Mouse (Mus musculus) left cerebral cortex, adult 9 months (tissue): ENCODE data around the gene Ccdc7a.
"Not testable (repeated sequence)": the region's sequence is repeated elsewhere in the genome, so short reads cannot be mapped to it uniquely, and the experiment has no call there.

Experiments used
- DNase-seq, 2 experiments: peaks; one replicate each; pipeline ENCODE4 v3.0.0; 2022; ENCODE audit warnings: low spot score in 2 of 2

The Ccdc7a gene

DNA sequence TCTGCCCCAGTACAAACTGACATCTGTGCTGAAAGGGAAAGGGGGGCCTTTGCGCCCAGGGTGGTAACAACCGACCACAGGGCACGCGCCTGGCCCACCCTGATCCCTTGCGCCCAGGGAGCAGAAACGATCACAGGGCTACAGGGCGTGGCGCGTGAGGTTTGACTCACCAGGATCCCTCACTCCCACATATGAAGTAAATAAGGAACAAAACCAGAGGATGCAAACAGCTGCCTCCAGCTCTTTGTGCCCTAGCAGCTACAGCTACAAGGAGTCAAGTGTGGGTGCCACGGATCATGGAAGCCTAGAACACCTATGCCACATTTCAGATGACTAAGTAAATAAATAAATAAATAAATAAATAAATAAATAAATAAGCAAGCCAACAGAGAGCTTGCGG is at the start of gene Ccdc7a:
Ccdc7a (minus strand) TSS at position 101 of the 400 bp plus-strand sequence.
- not testable (repeated sequence) for DNase-seq

DNA sequence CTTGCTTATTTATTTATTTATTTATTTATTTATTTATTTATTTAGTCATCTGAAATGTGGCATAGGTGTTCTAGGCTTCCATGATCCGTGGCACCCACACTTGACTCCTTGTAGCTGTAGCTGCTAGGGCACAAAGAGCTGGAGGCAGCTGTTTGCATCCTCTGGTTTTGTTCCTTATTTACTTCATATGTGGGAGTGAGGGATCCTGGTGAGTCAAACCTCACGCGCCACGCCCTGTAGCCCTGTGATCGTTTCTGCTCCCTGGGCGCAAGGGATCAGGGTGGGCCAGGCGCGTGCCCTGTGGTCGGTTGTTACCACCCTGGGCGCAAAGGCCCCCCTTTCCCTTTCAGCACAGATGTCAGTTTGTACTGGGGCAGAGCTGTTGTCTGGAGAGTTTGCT is 1.5 kb upstream of the Ccdc7a start, which contains the start of gene Ccdc7b:
Ccdc7b (plus strand) TSS at position 301 of the 400 bp plus-strand sequence.
- DNase-seq, result not testable (repeated sequence)

DNA sequence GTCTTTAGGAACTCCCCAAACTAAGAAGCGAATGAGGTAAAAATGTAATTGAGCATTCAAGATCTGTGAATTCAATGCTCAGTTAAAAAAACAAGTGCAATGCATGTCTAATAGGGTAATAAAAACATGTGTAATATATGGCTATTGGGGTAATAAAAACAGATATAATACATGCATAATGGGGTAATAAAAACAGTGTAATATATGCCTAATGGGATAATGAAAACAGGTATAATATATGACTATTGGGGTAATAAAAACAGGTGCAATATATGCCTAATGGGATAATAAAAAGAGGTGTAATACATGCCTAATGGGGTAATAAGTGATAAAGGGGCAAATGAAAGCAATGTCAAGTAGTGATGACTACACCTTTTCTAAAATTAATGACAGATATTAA is 73.9 kb downstream of the Ccdc7a start:
- no peak for DNase-seq

DNA sequence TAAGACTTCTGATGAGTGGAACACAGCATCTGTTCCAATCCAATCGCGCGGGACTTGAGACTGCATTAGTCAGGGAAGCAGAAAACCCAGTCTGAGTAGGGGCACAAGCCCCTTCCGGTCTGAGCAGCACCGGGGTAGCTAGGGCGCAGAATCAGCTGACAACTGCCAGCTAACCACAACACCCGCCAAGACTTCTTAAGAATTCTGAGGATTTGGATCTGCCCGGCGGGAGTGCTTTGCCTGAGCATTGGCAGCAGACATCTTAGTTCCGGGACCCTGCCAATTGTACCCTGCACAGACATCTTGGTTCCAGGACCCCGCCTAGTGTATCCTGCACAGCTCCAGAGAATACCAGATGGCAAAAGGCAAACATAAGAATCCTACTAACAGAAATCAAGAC is 116.4 kb downstream of the Ccdc7a start:
- not testable (repeated sequence) for DNase-seq

DNA sequence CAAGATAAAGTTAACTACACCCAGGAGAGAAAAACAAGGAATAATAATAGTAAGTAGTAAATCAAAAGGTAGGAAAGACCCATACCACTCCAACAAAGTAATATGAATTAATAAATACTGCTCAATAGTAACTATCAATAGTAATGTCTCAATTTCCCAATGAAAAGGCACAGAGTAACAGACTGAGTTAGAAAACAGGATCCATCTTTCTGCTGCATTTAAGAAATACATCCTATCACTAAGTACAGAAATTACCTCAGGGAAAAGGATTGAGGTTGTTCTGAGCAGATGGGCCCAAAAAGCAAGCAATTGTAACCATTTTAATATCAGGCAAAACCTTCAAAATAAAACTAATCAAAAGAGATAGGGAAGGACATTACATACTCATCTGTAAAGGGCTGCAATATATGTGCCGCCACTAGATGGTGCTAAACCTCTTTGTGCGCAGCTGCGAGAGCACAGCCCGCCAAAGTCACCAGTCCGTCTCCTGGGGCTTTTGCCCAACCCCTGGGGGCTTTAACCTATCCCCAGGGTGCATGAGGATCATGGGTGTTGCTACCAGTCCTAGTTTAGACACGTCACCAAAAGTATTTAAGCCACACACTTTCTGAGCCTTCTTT is 124.2 kb downstream of the Ccdc7a start:
- DNase-seq, result peak in 1 of 2 experiments; percentile 63

DNA sequence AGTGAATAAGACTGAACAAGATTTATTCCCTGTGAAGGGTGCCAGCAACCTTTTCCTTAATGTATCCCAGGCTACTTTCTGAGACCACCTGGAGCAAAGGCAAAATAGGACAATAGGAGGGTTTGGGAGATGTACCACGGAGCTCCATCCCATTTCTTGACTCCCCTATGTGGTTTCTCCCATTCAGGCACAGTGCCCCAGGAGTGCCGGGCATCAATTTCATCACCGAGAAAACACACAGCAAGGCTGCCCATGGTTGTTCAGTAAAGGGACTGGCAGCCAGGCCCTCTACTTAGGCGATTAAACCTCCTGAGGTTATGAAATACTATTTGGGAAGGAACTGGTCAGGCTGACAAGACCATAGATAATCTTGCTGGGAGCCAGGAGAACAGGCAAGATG is 131.9 kb downstream of the Ccdc7a start:
- no peak for DNase-seq

DNA sequence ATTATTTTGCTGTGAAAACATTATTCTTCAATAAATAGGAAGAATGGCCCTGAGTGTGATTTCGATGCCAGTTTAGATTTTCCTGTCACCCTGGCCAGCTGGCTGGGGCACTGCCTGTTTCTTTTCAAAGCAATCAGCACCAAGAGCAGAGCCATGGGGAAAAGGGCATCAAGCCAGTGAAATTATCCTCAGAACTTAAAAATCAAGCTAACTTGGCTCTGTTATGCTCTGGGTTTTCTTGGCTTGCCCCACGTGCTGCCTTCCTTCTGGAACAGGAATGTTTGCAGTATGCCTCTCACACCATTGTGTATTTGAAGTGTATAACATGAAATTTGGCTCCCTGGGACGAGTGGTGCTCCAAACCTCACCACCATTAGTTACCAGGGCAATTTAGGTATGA is 182.6 kb downstream of the Ccdc7a start:
- DNase-seq, result no peak

DNA sequence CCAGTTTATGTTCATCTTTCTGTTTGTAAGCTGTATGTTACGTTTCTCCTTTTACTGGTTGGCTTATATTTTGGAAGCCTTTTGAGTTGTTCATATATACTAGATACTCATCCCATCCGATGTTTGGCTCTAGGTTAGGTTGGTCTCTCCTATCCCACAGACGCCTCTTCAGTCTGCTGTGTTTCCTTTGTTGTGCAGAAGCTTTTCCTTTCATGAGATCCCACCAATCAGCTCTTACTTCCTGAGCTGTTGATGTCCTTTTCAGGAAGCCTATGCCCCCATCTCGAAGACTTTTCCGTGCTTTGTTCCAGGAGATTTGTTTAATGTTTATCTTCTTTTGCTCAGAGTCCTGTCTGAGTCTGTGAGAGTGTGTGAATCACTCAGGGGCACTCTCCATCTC is 221.6 kb downstream of the Ccdc7a start:
- no peak for DNase-seq

DNA sequence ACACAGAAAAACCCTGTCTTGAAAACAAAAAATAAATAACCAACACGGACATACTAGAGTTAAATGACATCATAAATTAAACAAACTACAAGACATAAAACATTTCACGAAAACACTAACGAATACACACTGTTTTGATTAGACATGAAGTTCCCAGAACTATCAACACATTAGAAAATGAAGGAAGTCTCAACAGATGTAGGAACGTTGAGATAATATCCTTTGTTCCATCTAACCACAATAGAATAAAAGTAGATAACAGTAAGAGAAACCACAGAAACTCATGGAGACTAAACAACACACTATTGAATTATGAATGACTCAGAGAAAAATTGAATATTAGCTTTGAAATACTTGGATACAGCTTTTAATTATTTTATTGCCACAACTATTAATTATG is 252.8 kb downstream of the Ccdc7a start:
- DNase-seq, result no peak

DNA sequence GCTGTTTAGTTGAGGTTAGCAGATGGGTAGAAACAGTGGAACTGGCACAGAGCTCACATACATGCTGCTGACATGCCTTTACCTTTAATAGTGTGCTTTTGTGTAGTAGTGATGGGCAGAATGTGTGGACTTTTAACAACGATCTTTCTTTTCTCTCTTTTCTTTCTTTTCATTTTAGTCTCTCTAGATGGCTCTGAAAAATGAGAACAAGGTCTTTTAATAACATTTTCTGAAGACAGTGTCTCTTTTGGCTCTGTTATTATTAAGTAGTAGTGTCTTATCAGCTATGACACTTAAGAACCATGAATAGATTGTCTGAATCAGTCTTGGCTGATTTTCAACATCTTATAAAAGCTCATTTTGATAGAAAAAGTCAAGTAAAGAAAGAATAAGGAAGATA is 266.7 kb downstream of the Ccdc7a start, which contains the start of gene Gm3952:
Gm3952 (minus strand) TSS at position 101 of the 400 bp plus-strand sequence.
- DNase-seq, result no peak

DNA sequence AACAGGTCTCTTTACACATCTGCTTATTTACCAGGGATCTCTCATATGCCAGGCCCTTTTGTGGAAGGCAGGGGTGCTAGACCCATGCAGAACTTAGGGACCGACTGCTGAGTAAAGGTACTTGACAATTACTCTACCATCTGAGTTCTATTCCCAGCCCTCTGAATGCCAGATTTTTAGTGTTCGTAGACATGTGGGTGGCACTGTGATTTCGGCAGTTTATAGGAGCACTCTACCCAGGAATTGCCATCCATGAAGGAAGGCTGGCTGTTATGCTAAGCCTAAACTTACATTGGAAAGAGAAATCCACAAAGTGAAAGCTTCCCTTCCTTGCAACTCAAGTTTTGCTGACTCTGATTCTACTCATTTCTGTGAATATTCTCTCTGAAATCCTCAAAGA is 329.6 kb downstream of the Ccdc7a start:
- DNase-seq, result no peak

DNA sequence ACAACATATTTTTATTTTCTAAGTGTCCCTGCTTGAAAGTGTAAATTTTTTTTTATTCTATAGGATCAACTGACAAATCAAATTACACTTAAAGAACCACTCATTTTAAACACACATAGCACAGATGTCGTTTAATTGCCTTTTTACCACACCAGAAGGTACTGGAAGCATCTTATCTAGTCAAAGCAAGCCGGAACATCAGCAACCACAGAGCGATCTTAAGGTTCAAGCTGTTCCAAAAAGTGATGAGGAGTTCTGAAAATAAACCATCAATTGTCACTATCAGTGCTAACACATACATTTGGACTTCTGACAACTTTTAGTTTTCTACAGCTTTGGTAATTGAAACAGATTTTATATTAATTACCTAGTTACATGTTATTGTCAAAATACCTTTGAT is 331.2 kb downstream of the Ccdc7a start:
- no peak for DNase-seq

DNA sequence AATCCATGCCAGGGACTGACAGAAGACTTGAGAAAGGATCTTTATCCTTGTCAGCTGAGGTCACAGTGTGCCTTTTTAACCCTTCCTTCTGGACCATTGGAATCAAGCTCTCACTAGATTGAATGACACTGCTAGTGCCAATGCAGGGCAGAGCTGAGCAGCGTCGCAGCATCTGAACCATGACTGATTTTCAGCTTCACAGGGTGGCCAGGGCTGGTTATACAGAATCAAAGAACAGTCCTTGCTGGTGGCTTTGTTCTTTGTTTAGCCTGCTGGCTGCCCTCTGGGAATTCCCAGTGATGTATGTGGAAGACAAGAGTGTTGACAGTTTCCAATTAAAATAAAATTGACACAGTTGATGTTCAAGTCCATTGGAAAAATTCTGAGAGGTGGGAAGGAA is 333.1 kb downstream of the Ccdc7a start:
- no peak for DNase-seq

DNA sequence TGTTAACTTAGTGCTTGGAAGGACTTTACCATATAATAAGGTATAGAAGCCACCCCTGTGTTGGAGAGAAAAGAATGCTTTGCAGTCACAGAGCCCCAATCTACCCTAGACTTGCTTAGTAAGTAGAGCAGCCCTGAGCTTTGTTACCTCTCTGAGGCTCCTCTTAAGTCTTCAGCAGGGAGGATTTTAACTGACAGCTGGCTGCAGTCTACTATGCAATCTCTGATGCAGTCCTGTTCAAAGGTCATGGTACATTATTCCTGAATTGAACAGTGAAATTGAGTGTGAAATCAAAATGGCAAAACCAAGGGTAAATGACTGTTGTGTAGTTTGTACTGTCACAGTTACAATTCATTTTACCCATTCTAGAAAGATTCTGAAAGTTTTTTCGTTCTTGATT is 338.1 kb downstream of the Ccdc7a start:
- DNase-seq, result no peak

DNA sequence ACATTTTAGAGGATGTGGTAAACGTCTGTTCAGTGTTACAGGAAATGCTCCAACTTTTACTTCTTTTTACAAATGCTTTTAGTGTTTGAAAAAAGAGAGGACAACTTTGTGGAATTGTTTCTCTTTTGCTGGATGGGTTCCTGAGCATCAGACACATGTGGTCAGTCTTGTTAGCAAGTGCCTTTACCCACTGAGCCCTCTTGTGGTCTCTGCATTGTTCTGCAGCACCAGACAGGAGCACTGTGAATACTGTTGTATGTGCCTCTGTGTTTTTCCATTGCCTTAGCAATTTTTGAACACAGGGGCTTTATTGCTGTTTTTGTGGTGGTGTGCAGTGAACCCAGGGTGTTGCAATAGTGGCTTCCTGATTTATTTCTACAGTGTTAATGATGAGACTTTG is 340.5 kb downstream of the Ccdc7a start:
- DNase-seq, result peak in 1 of 2 experiments; percentile 17

DNA sequence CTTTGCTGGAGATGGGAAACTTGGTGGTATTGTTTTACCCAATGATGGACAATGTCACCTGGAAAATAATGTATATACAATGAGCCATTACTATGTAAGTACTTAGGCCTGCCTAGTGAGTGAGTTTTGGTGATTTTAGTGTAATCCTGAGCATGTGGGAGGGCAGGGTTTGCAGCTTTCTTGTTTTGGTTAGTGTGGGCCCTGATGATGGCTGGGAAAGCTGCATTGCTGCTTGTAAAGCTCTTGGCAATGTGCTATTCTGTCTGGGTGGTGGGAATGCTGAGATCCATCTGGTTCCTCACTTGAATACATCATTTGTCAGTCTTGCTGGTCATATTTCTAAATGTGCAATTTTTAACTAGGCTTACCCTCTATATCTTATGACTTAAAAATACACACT is 349.1 kb downstream of the Ccdc7a start:
- DNase-seq, result peak; percentile 36 to 44

DNA sequence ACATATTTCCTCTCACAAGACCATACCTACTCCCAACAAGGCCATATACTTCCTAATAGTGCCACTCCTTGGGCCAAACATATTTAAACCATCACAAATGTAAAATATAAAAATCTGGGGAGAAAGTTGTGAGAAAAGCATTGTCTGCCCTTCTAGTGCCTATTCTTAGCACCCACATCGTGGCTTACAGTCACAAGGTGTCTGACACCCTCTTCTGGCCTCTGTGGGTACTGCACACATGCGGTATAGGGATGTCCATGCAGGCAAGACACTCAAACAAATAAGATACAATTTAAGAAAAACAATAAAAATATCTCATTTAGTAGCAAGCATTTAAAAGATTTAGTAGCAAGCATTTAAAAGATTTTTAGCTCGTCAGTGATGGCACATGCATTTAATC is 356.1 kb downstream of the Ccdc7a start:
- DNase-seq, result peak in 1 of 2 experiments; percentile 75

DNA sequence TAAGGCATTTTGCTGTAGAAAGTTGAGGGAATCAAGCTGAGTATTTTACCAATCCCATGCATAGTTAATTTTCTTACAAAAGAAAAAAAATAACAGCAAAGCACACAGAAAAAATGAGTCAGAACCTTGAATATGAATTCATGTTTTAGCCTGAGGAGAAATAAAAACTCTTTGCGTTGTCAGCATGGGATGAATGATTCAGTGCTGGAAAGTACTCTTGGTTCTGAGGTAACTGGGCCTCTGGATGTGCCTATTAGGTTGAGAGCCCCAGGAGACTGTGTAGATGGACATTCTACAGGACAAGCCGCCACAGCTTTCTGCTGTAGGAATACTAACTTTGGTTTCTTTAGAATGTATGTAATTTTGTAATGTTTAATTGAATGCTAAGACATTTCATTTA is 360.5 kb downstream of the Ccdc7a start:
- DNase-seq, result no peak

DNA sequence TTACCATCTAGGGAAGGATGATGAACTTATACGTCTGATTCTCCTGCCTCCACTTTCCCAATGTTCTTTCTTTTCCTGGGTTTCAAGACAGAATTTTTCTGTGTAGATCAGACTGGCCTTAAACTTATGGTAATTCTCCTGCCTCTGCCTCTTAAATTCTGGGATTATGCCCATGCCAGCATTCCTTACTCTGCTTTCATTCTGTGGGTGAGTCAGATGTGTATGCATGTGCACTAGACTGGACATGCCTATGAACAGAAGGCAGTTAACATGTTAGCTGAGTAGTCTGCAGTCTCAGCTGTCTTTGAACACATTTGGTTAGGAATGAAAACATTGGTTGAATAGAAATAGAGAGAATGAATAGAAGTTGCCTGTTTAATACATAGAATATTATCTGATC is 360.9 kb downstream of the Ccdc7a start:
- no peak for DNase-seq

DNA sequence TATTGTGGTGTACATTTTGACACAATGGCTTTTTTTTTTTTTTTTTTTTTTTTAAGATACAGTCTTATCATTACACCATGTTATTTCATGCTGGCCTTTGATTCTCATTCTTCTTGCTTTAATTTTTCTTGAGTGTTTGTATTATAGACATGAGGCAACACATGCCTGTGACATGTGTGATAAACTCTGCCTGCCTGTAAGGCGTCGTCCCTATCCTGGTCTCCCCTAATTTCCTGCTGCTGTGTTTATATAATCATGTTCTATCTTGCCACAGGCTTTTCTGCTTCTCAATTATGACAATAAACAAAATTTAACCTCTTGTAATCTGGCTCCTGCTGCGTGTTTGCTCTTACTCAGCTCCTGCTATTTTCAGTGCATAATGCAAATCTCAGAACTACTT is 367.4 kb downstream of the Ccdc7a start:
- no peak for DNase-seq

DNA sequence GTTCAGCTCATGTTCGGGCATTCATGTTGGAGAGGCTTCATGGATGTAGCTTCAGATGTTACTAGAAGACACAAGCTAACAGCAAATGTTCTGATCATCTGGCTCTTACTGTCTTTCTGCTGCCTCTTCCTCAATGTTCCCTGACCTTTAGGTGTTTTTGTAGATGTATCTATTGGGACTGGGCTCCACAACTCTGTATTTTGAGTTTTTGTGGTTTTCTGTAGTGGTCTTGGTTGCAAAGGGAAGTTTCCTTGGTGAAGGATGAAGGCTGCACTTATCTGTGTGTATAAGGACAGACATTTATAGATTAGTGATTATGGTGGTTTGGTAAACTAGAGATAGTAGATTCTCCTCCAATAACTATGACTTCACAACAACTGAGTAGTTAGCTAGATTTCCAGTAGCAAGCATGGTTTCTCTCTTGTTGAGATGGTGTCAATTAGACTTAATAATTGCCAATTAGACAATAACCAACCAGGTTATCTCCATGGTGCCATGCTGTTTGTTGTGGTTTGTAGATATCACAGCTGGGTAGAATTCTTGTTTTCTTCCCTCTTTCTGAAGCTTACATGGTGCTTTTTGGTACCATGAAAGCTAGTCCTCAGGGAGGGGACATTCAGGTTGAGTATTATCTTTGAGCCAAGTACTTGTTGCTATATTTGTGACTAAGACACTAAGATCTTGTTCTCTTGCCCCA is 368.5 kb downstream of the Ccdc7a start:
- DNase-seq, result no peak

DNA sequence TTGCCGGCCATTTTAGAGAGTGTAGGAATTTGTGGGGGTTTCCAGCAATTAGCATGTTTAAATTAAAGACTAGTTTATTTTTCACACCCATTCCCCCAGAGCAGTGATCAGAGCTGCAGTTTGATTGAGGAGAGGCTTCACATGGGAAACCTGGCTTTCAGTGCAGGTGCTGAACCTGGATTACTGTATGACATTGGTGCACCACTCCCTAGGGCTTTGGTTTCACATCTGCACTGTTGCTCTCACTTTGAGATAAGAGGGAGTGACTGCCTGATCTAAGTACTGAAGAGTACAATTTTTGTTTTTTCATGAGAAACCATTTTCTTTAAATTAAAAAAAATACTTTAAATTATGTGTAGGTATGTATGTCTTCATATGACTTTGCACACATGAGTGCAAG is 375.3 kb downstream of the Ccdc7a start:
- DNase-seq, result no peak

DNA sequence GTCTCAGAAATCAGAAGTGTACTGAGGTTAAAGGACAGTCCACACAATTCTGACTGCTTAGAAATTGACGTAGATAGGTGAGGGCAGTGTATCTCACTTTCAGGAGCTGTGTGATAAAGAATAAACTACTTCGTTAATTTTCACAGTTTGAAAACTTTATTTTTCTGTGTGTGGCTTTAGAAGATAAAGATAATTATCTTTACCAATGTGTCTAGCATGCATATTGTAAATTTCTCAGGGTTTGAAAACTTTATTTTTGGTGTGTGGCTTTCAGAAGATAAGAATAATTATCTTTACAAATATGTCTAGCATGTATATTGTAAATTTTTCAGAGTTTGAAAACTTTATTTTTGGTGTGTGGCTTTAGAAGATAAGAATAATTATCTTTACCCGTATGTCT is 376.6 kb downstream of the Ccdc7a start:
- no peak for DNase-seq
